Mouse (Mus musculus): ENCODE results near the gene Thnsl2. TPM values are rescaled to one million over a fixed set of nuclear protein-coding genes. Genes with fewer than 3 reads are reported as not detected.

Gene Thnsl2
- total RNA-seq, 2 experiments from 2014 or later: 0.10 to 0.69 TPM

Other genes with a start within 250 kb of the Thnsl2 start
- not detected in 2 replicates for gene Tex37, start 225.5 kb downstream of the Thnsl2 start, total RNA-seq (2014; fragmentation: Nextera tagmentation)
- gene Tex37, start 225.5 kb downstream of the Thnsl2 start, total RNA-seq (2017): not detected in 2 replicates
- gene Foxi3, start 187.9 kb downstream of the Thnsl2 start, total RNA-seq (2014; fragmentation: Nextera tagmentation): not detected in 2 replicates
- not detected in 2 replicates for gene Foxi3, start 187.9 kb downstream of the Thnsl2 start, total RNA-seq (2017)
- gene Fabp1, start 55.4 kb upstream of the Thnsl2 start, total RNA-seq (2014; fragmentation: Nextera tagmentation): 0.73 TPM in 1 of 2 replicates, not detected in the other
- gene Fabp1, start 55.4 kb upstream of the Thnsl2 start, total RNA-seq (2017): not detected in 2 replicates
- gene Krcc1, start 127.2 kb upstream of the Thnsl2 start, total RNA-seq (2014; fragmentation: Nextera tagmentation): 54.1 and 65.1 TPM in 2 replicates
- 104 and 123 TPM in 2 replicates for gene Krcc1, start 127.2 kb upstream of the Thnsl2 start, total RNA-seq (2017)
- gene Smyd1, start 177.8 kb upstream of the Thnsl2 start, total RNA-seq (2014; fragmentation: Nextera tagmentation): not detected in 2 replicates
- gene Smyd1, start 177.8 kb upstream of the Thnsl2 start, total RNA-seq (2017): not detected in 2 replicates
- not detected in 2 replicates for gene Cd8b1, start 178.3 kb upstream of the Thnsl2 start, total RNA-seq (2014; fragmentation: Nextera tagmentation)
- not detected in 2 replicates for gene Cd8b1, start 178.3 kb upstream of the Thnsl2 start, total RNA-seq (2017)
- gene Cd8a, start 229.0 kb upstream of the Thnsl2 start, total RNA-seq (2014; fragmentation: Nextera tagmentation): not detected in 2 replicates
- gene Cd8a, start 229.0 kb upstream of the Thnsl2 start, total RNA-seq (2017): not detected in 2 replicates